Mouse (Mus musculus): ENCODE measurements at regions not wholly inside any gene's neighbourhood (a gene's known extent, or its start where the extent isn't known, plus 50 kb on each side); places are given as distances from the start of the nearest gene placed in this dataset.

GRCm38 (mm10) chr9:67140319-67140887 is 91.2 kb upstream of the Tpm1 start:
- TF ChIP-seq CTCF (conservative IDR thresholded peaks at IDR 0.05; ENCODE audit: low read length) (no peak), POU5F1 (IDR thresholded peaks at IDR 0.05; ENCODE audit: borderline replicate concordance, low read length) (no peak), NANOG (IDR thresholded peaks at IDR 0.05; ENCODE audit: borderline replicate concordance, low read length) (no peak)
